Mouse (Mus musculus): ENCODE measurements around the gene Zmynd8. TPM values are rescaled to one million over a fixed set of nuclear protein-coding genes. Genes with fewer than 3 reads are reported as not detected.

Gene Zmynd8
- total and polyA plus RNA-seq, 3 experiments, result 30.3 to 89.2 (median 41.6) TPM

DNA sequence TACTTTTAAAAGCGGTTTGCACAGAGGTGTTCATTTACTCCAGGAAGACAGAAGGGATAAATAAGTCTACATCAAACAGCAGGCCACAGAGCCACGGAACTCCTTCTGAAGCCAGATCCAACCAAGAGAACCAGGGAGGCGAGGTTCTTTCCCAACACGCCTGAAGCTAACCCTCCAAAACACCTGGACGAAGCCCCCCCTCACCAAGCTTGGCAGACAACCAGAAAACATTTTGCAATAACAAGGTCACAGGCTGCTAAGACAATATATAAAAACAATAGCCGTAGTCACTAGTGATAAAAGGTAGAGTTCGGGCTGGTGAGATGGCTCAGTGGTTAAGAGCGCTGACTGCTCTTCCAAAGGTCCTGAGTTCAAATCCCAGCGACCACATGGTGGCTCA, 66.1 kb downstream of the Zmynd8 start:
- Histone ChIP-seq H3K4me3 (ENCODE audit: control insufficient read depth in 1 of 2, insufficient read depth in 1 of 2, low read depth in 2 of 2, low read length in 2 of 2) (no peak overlapping the region), H3K4me1 (ENCODE audit: control insufficient read depth in 1 of 2, insufficient read depth in 2 of 2, low read length in 2 of 2) (no peaks in the 10 kb centered on the region), H3K79me2 (ENCODE audit: control insufficient read depth, insufficient read depth, low read length, poor library complexity) (no peaks in the 10 kb centered on the region; the same call in 1 of the 2 replicates), H3K9me3 (replicated peaks; ENCODE audit: insufficient read depth, low read length) (no peaks in the 10 kb centered on the region), H3K27ac (ENCODE audit: control insufficient read depth, low read depth, low read length) (no peak overlapping the region), H3K9ac (ENCODE audit: control insufficient read depth, low read depth, low read length, poor library complexity, severe bottlenecking) (no peak overlapping the region), H3K27me3 (ENCODE audit: control insufficient read depth in 1 of 2, insufficient read depth in 2 of 2, low read length in 2 of 2) (no peaks in the 10 kb centered on the region), H3K36me3 (ENCODE audit: control insufficient read depth in 1 of 2, insufficient read depth in 2 of 2, low read length in 2 of 2) (peaks cover 0 to 13% of the 10 kb centered on the region in 2 experiments; a peak in 2 of 4 replicates)
- DNase-seq (ENCODE audit: low read depth, low spot score), result no peak
- no peak for TF ChIP-seq POLR2AphosphoS2 (IDR thresholded peaks at IDR 0.05; ENCODE audit: low read length)
- TF ChIP-seq MYB (IDR thresholded peaks at IDR 0.05; ENCODE audit: low read depth, low read length), result no peak
- no peak for TF ChIP-seq SMC3 (IDR thresholded peaks at IDR 0.05; ENCODE audit: low read depth, low read length)
- TF ChIP-seq TBP (IDR thresholded peaks at IDR 0.05; ENCODE audit: low read depth, low read length), result no peak
- no peak for TF ChIP-seq NRF1 (IDR thresholded peaks at IDR 0.05; ENCODE audit: insufficient read depth, low read depth, low read length, poor library complexity, severe bottlenecking)
- no peak for TF ChIP-seq EP300 (IDR thresholded peaks at IDR 0.05; ENCODE audit: low read depth in 1 of 2, low read length in 2 of 2)

DNA sequence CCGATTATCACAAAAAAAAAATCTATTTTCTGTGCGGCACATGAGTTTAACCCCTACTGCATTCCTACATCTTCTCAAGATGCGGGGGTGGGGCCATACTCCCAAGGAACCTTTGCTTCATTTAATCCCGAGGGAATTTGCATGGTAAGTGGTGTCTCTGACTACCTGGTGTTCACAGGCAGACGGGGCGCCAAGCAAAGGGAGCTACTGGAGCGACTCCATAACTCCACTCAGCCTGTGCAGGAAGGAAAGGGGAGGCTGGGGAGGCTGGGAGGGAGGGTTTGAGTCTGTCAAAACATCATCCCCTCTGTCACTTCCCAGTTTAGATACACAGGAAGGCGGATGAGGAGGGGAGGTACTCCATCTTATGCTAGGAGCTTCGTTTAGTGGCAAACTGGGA, 66.5 kb downstream of the Zmynd8 start:
- no peak overlapping the region for H3K27ac ChIP-seq (ENCODE audit: control insufficient read depth, low read depth, low read length)

DNA sequence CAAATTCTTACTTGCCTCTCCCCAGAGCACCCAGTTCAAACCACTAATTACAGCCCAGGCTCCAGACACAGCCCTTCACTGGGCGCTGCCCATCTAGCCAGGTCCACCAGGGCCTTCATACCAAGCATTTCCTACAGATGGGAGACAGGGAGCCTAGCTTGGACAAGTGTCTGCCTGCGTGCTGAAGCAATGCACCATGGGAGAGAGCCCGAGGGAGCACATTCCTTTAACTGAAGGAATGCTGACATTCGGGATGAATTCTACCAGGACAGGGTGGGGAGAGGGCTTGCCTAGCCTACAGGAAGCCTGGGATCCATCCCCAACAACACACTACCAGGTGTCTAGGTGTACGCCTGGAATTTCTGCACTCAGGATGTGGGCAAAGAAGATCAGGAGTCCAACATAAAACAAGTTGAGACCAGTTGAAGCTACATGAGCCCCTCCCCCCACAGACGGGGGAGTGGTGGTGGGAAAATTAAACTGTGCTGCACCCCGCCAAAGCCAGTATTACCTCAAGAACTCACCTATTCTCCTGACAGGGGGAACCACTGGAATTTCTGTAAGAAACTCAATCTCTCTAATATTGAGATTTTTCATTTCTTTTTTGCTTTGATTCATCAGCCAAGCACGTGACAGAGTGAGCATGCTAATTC, 67.1 kb downstream of the Zmynd8 start:
- H3K9me3 ChIP-seq (replicated peaks; ENCODE audit: insufficient read depth, low read length), result no peaks in the 10 kb centered on the region
- H3K4me3 ChIP-seq (ENCODE audit: control insufficient read depth in 1 of 2, insufficient read depth in 1 of 2, low read depth in 2 of 2, low read length in 2 of 2), result no peak overlapping the region
- no peaks in the 10 kb centered on the region for H3K4me1 ChIP-seq (ENCODE audit: control insufficient read depth in 1 of 2, insufficient read depth in 2 of 2, low read length in 2 of 2)
- H3K9ac ChIP-seq (ENCODE audit: control insufficient read depth, low read depth, low read length, poor library complexity, severe bottlenecking), result no peak overlapping the region
- peaks cover 0 to 11% of the 10 kb centered on the region in 2 experiments; a peak in 2 of 4 replicates for H3K36me3 ChIP-seq (ENCODE audit: control insufficient read depth in 1 of 2, insufficient read depth in 2 of 2, low read length in 2 of 2)
- DNase-seq (ENCODE audit: low read depth, low spot score), result no peak
- H3K79me2 ChIP-seq (ENCODE audit: control insufficient read depth, insufficient read depth, low read length, poor library complexity), result no peaks in the 10 kb centered on the region; the same call in 1 of the 2 replicates
- no peaks in the 10 kb centered on the region for H3K27me3 ChIP-seq (ENCODE audit: control insufficient read depth in 1 of 2, insufficient read depth in 2 of 2, low read length in 2 of 2)
- TF ChIP-seq USF1 (IDR thresholded peaks at IDR 0.05; ENCODE audit: low read depth, low read length) (no peak), EP300 (IDR thresholded peaks at IDR 0.05; ENCODE audit: low read depth in 1 of 2, low read length in 2 of 2) (no peak), GABPA (IDR thresholded peaks at IDR 0.05; ENCODE audit: low read depth, low read length) (no peak), ZNF384 (IDR thresholded peaks at IDR 0.05; ENCODE audit: low read depth, low read length) (no peak), ELF1 (IDR thresholded peaks at IDR 0.05; ENCODE audit: low read depth, low read length) (no peak), MXI1 (IDR thresholded peaks at IDR 0.05; ENCODE audit: low read depth, low read length) (no peak), KAT2A (conservative IDR thresholded peaks at IDR 0.05; ENCODE audit: low read depth, low read length) (no peak), POLR2AphosphoS5 (IDR thresholded peaks at IDR 0.05; ENCODE audit: borderline replicate concordance, low read depth, low read length) (no peak), RAD21 (IDR thresholded peaks at IDR 0.05; ENCODE audit: low read depth, low read length) (no peak)
- H3K27ac ChIP-seq (ENCODE audit: control insufficient read depth, low read depth, low read length), result no peak overlapping the region

More for the DNA sequence above, 66.5 kb downstream of the Zmynd8 start:
- no peaks in the 10 kb centered on the region for H3K9me3 ChIP-seq (replicated peaks; ENCODE audit: insufficient read depth, low read length)
- H3K9ac ChIP-seq (ENCODE audit: control insufficient read depth, low read depth, low read length, poor library complexity, severe bottlenecking), result no peak overlapping the region
- TF ChIP-seq ELF1 (IDR thresholded peaks at IDR 0.05; ENCODE audit: low read depth, low read length), result no peak
- no peak for TF ChIP-seq TCF12 (IDR thresholded peaks at IDR 0.05; ENCODE audit: low read depth, low read length)
- TF ChIP-seq JUND (IDR thresholded peaks at IDR 0.05; ENCODE audit: low read depth, low read length), result no peak
- TF ChIP-seq NELFE (IDR thresholded peaks at IDR 0.05; ENCODE audit: low read depth, low read length), result no peak
- no peak for TF ChIP-seq MAX (IDR thresholded peaks at IDR 0.05; ENCODE audit: low read length)
- no peak for TF ChIP-seq MAFK (IDR thresholded peaks at IDR 0.05; ENCODE audit: borderline replicate concordance, low read depth, low read length)
- TF ChIP-seq MAZ (IDR thresholded peaks at IDR 0.05; ENCODE audit: low read depth, low read length), result no peak
- no peak for TF ChIP-seq CHD2 (IDR thresholded peaks at IDR 0.05; ENCODE audit: low read length)
- TF ChIP-seq MYB (IDR thresholded peaks at IDR 0.05; ENCODE audit: low read depth, low read length), result no peak
- no peak for TF ChIP-seq UBTF (IDR thresholded peaks at IDR 0.05; ENCODE audit: borderline replicate concordance, insufficient read depth, low read depth, low read length)
- DNase-seq (ENCODE audit: low read depth, low spot score), result no peak
- H3K4me1 ChIP-seq (ENCODE audit: control insufficient read depth in 1 of 2, insufficient read depth in 2 of 2, low read length in 2 of 2), result no peaks in the 10 kb centered on the region
- peaks cover 0 to 13% of the 10 kb centered on the region in 2 experiments; a peak in 2 of 4 replicates for H3K36me3 ChIP-seq (ENCODE audit: control insufficient read depth in 1 of 2, insufficient read depth in 2 of 2, low read length in 2 of 2)
- H3K27me3 ChIP-seq (ENCODE audit: control insufficient read depth in 1 of 2, insufficient read depth in 2 of 2, low read length in 2 of 2), result no peaks in the 10 kb centered on the region
- no peaks in the 10 kb centered on the region; the same call in 1 of the 2 replicates for H3K79me2 ChIP-seq (ENCODE audit: control insufficient read depth, insufficient read depth, low read length, poor library complexity)
- H3K4me3 ChIP-seq (ENCODE audit: control insufficient read depth in 1 of 2, insufficient read depth in 1 of 2, low read depth in 2 of 2, low read length in 2 of 2), result no peak overlapping the region

Data from MEL (cell line).